Mouse (Mus musculus): ENCODE measurements at regions not wholly inside any gene's neighbourhood (a gene's known extent, or its start where the extent isn't known, plus 50 kb on each side); places are given as distances from the start of the nearest gene placed in this dataset.

GRCm38 (mm10) chr16:73117338-73117737 is 809.2 kb downstream of the Robo1 start:
- ATAC-seq, result no peak

- no peak for ATAC-seq
These were observed 799.9 kb downstream of the Robo1 start for GRCm38 (mm10) chr16:73108021-73108452.

GRCm38 (mm10) chr16:73107608-73108007 is 799.5 kb downstream of the Robo1 start:
- no peak for ATAC-seq

GRCm38 (mm10) chr16:73105496-73105895 is 797.4 kb downstream of the Robo1 start:
- no peak for ATAC-seq

GRCm38 (mm10) chr16:73100273-73100672 is 792.2 kb downstream of the Robo1 start:
- ATAC-seq, result no peak

- no peak for ATAC-seq
These were observed 790.7 kb downstream of the Robo1 start for GRCm38 (mm10) chr16:73098760-73099159.

GRCm38 (mm10) chr16:73097176-73097575 is 789.1 kb downstream of the Robo1 start:
- ATAC-seq, result no peak

- ATAC-seq, result no peak
These were observed 788.3 kb downstream of the Robo1 start for GRCm38 (mm10) chr16:73096091-73097083.

Measured in activated CD4-positive, CD25-positive, alpha-beta regulatory T cell, adult 4 months (primary cell).